Mouse (Mus musculus) small intestine, adult 2 months (tissue): ENCODE data around the gene Zfp367. TPM values are rescaled to one million over a fixed set of nuclear protein-coding genes. Genes with fewer than 3 reads are reported as not detected.

Source experiments
- H3K27ac ChIP-seq: fragments of 200-500 bp; 2 replicates; pipeline ENCODE4 v1.5.1; 2012; ENCODE audit warnings: low read depth, low read length, control low read depth, inconsistent platforms; ENCODE audit not compliant: insufficient read depth
- H3K27me3 ChIP-seq: fragments of 200-500 bp; 2 replicates; pipeline ENCODE4 v1.6.1; 2012; ENCODE audit warnings: mild to moderate bottlenecking, moderate library complexity, low read length, inconsistent platforms; ENCODE audit not compliant: control insufficient read depth, insufficient read depth
- H3K36me3 ChIP-seq: fragments of 200-500 bp; 2 replicates; pipeline ENCODE4 v1.6.1; 2012; ENCODE audit warnings: mild to moderate bottlenecking, low read length, control low read depth, inconsistent platforms; ENCODE audit not compliant: control insufficient read depth, insufficient read depth
- H3K4me1 ChIP-seq: fragments of 200-500 bp; 2 replicates; pipeline ENCODE4 v1.6.1; 2012; ENCODE audit warnings: low read length, inconsistent platforms, mixed read lengths; ENCODE audit not compliant: control insufficient read depth, insufficient read depth, insufficient read length
- H3K4me3 ChIP-seq: fragments of 200-500 bp; 2 replicates; pipeline ENCODE4 v1.5.1; 2012; ENCODE audit warnings: low read depth, mild to moderate bottlenecking, control low read depth, inconsistent platforms, low read length, moderate library complexity
- CTCF ChIP-seq: fragments of 200-500 bp; IDR thresholded peaks from 2 replicates; pipeline ENCODE4 v1.5.1; 2012; ENCODE audit warnings: low read depth, mild to moderate bottlenecking, control low read depth, inconsistent platforms, low read length, moderate library complexity, mixed read lengths; ENCODE audit not compliant: insufficient replicate concordance, insufficient read length; ENCODE audit errors: extremely low read depth
- POLR2A ChIP-seq: fragments of 200-500 bp; IDR thresholded peaks from 2 replicates; pipeline ENCODE4 v1.6.1; 2012; ENCODE audit warnings: low read depth, mild to moderate bottlenecking, control low read depth, inconsistent platforms, low read length, moderate library complexity
- WGBS: fragments of 180-500 bp; shearing (Covaris S2); methylation state at CpG from one replicate; pipeline ENCODE4 v1.1.7; 2018; 5-methylcytosine and 5-hydroxymethylcytosine counted together
- polyA plus RNA-seq: library from polyadenylated mRNA; depleted of rRNA; stranded (reverse); fragments of >200 nt; gene quantifications from 2 replicates; pipeline ENCODE4 v1.2.3, GENCODE M21; 2012; rRNA removed

Zfp367 gene
- polyA plus RNA-seq, 1 experiment = 3.0 TPM

DNA sequence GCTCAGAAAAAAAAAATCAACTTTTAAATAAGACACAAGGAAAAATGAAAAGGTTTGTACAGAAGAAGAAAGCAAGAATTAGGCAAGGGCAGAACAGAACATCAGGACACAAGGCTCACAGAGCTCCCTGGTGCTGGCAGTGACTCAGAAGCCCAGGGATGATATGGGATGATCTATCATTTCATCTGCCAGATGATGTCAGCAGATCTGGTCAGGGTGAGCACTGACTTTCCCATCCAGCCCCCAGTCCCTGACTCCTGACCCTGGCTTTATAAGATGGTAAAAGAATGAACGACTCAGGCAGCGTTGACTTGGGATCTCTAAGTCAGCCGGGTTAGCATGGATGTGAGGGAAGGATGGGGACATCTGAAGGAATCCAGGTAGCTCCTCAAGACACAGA, 69.7 kb downstream of the Zfp367 start:
- no peaks in the 10 kb centered on the region for H3K36me3 ChIP-seq
- 90% methylated on average over 3 of the region's 3 CpGs for WGBS
- no peak overlapping the region for H3K4me3 ChIP-seq
- TF ChIP-seq CTCF = no peak
- no peak for TF ChIP-seq POLR2A
- H3K27me3 ChIP-seq = no peaks in the 10 kb centered on the region
- no peaks in the 10 kb centered on the region for H3K4me1 ChIP-seq
- no peak overlapping the region for H3K27ac ChIP-seq

Other genes with a start within 250 kb of the Zfp367 start
- not detected in 2 replicates for gene Hsd17b3, start 64.0 kb downstream of the Zfp367 start, polyA plus RNA-seq
- 3.9 and 7.1 TPM in 2 replicates for gene Slc35d2, start 23.8 kb downstream of the Zfp367 start, polyA plus RNA-seq
- gene Habp4, start 8.6 kb upstream of the Zfp367 start, polyA plus RNA-seq = 6.5 and 8.7 TPM in 2 replicates
- 1.4 and 2.8 TPM in 2 replicates for gene Cdc14b, start 122.1 kb upstream of the Zfp367 start, polyA plus RNA-seq
- gene Aaed1, start 159.5 kb upstream of the Zfp367 start, polyA plus RNA-seq = 2.5 and 4.4 TPM in 2 replicates
- 17.4 and 17.9 TPM in 2 replicates for gene Ctsl, start 217.7 kb upstream of the Zfp367 start, polyA plus RNA-seq